Mouse (Mus musculus): Measurements from ENCODE around the gene Zfp961.

- no peak for TF ChIP-seq CTCF (conservative IDR thresholded peaks at IDR 0.05; ENCODE audit: low read length)
- no peak for TF ChIP-seq POU5F1 (IDR thresholded peaks at IDR 0.05; ENCODE audit: borderline replicate concordance, low read length)
- TF ChIP-seq NANOG (IDR thresholded peaks at IDR 0.05; ENCODE audit: borderline replicate concordance, low read length) = no peak
Measured at GRCm38 (mm10) chr8:71965166-71965565, 14.3 kb downstream of the Zfp961 start.

Measured in E14TG2a.4 (cell line).